Mouse (Mus musculus): ENCODE data around the gene Gtpbp1. TPM values are rescaled to one million over a fixed set of nuclear protein-coding genes. Genes with fewer than 3 reads are reported as not detected.

Gtpbp1 gene
- polyA plus RNA-seq, 1 experiment from 2014 or later = 26.2 TPM

DNA sequence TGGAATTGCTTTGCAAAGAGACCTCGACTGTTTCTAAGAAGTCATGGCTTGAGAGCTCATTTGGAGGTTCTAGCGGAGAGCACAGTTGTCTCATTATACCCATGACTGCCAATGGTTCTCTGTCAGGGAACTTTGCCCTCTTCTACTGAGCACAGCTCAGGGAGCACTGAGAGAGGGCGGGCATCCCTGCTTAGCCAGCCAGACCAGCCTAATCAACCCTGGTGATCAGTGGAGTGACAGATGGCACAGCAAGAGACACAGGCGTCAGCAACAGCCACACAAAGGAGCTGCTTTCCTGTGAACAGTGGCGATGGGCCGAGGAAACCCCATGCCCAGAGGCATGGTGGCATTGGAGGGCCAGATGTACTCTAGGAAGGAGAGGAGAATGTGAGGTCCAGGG is 6.4 kb downstream of the Gtpbp1 start:
- no peak for ATAC-seq (ENCODE audit: low read depth)
- no peaks in the 10 kb centered on the region for H3K9me3 ChIP-seq (replicated peaks; ENCODE audit: control insufficient read depth, low read length)
- peaks cover 59% of the 10 kb centered on the region for H3K4me1 ChIP-seq (ENCODE audit: control insufficient read depth, low read depth, low read length)
- WGBS (ENCODE audit: insufficient replicate concordance) = 53% methylated on average over 6 of the region's 6 CpGs
- 0 out of 2 replicates have a peak overlapping the region, but pooled peaks have one; percentile 3 for H3K27ac ChIP-seq (ENCODE audit: low read length)
- H3K4me3 ChIP-seq (ENCODE audit: low read depth, low read length) = no peak overlapping the region
- H3K27me3 ChIP-seq (ENCODE audit: control insufficient read depth, insufficient read depth, low read depth, low read length) = no peaks in the 10 kb centered on the region
- H3K36me3 ChIP-seq (ENCODE audit: control insufficient read depth, insufficient read depth) = peaks cover 7% of the 10 kb centered on the region; the same call in 1 of the 2 replicates
- no peak overlapping the region for H3K4me2 ChIP-seq (ENCODE audit: low read depth, low read length)
- H3K9ac ChIP-seq (ENCODE audit: low read depth, low read length) = no peak overlapping the region

DNA sequence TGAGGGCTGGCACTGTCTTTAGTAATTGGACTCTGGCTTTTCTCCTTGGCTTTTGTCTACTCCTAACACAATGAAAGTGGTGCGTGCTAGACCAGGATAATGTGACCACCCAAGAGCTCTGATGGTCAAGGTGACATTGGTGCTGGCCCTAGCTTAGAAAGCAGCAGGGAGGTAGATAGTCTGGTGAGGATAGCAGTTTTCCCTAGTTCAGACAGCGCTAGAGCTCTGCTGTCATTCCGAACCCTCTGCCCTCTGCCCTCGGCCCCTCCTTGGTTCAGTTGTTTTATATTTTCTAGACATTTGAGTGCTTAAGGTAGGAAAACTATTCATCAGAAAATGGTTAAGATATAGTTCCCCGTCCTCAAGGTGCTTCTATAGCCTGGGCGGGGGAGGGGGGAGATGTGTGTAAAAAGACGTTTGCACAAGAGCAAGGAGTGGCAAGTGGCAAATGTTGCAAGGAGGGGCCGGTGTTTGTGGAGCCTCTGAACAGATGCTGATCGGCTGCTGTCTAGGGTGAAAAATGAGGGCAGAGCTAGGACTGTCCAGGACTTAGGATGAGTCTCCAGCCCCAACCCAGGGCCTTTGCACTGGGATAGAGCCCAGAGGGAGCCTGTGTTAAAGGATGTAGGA is 7.0 kb downstream of the Gtpbp1 start:
- Histone ChIP-seq H3K9ac (ENCODE audit: low read depth, low read length) (no peak overlapping the region), H3K27me3 (ENCODE audit: control insufficient read depth, insufficient read depth, low read depth, low read length) (no peaks in the 10 kb centered on the region), H3K4me1 (ENCODE audit: control insufficient read depth, low read depth, low read length) (peaks cover 53% of the 10 kb centered on the region), H3K4me3 (ENCODE audit: low read depth, low read length) (no peak overlapping the region), H3K27ac (ENCODE audit: low read length) (0 out of 2 replicates have a peak overlapping the region, but pooled peaks have one; percentile 3), H3K9me3 (replicated peaks; ENCODE audit: control insufficient read depth, low read length) (no peaks in the 10 kb centered on the region), H3K4me2 (ENCODE audit: low read depth, low read length) (no peak overlapping the region), H3K36me3 (ENCODE audit: control insufficient read depth, insufficient read depth) (peaks cover 7% of the 10 kb centered on the region; the same call in 1 of the 2 replicates)
- 67% methylated on average over 9 of the region's 9 CpGs for WGBS (ENCODE audit: insufficient replicate concordance)
- no peak for ATAC-seq (ENCODE audit: low read depth)

- H3K9ac ChIP-seq (ENCODE audit: low read depth, low read length) = no peak overlapping the region
- H3K9me3 ChIP-seq (replicated peaks; ENCODE audit: control insufficient read depth, low read length) = no peaks in the 10 kb centered on the region
- H3K27me3 ChIP-seq (ENCODE audit: control insufficient read depth, insufficient read depth, low read depth, low read length) = no peaks in the 10 kb centered on the region
- no peak overlapping the region for H3K4me2 ChIP-seq (ENCODE audit: low read depth, low read length)
- H3K27ac ChIP-seq (ENCODE audit: low read length) = no peak overlapping the region
- peaks cover 33% of the 10 kb centered on the region for H3K36me3 ChIP-seq (ENCODE audit: control insufficient read depth, insufficient read depth)
- no peak overlapping the region for H3K4me3 ChIP-seq (ENCODE audit: low read depth, low read length)
- WGBS (ENCODE audit: insufficient replicate concordance) = 80% methylated on average over 17 of the region's 17 CpGs
- H3K4me1 ChIP-seq (ENCODE audit: control insufficient read depth, low read depth, low read length) = no peaks in the 10 kb centered on the region
- ATAC-seq (ENCODE audit: low read depth) = no peak
These were observed 16.1 kb downstream of the Gtpbp1 start for GRCm38 (mm10) chr15:79706603-79707214.

DNA sequence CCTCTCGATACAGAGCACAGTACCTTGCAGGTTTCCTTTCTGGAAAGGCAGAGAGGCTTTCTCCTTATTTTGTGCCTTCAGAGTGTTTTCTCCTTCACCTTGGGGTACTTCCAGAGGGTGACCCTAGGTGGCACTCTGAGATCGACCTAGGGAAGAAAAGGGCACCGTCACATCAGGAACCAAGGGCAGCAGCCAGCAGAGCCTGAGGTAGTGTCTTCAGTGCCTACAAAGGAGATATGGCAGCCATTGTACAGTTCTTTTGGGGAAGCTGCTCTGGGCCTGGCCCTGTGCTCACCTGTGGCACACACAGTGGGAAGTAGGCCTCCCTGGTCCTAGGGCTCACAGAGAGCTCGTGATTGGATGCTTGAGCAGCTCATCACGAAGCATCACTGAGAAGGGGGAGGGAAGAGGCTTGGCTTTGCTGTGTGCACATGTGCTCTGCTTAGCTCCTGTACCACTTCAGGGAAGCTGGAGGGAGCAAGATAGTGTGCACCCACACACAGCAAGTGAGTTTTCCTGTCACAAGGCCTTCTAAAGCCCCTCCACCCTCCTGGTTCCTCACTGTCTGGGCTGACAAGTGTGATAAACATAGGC is 17.7 kb downstream of the Gtpbp1 start:
- WGBS (ENCODE audit: insufficient replicate concordance) = 78% methylated on average over 5 of the region's 5 CpGs
- Histone ChIP-seq H3K4me3 (ENCODE audit: low read depth, low read length) (no peak overlapping the region), H3K4me1 (ENCODE audit: control insufficient read depth, low read depth, low read length) (no peaks in the 10 kb centered on the region), H3K27me3 (ENCODE audit: control insufficient read depth, insufficient read depth, low read depth, low read length) (no peaks in the 10 kb centered on the region), H3K36me3 (ENCODE audit: control insufficient read depth, insufficient read depth) (peaks cover 44% of the 10 kb centered on the region), H3K4me2 (ENCODE audit: low read depth, low read length) (no peak overlapping the region), H3K27ac (ENCODE audit: low read length) (no peak overlapping the region), H3K9me3 (replicated peaks; ENCODE audit: control insufficient read depth, low read length) (no peaks in the 10 kb centered on the region), H3K9ac (ENCODE audit: low read depth, low read length) (no peak overlapping the region)
- ATAC-seq (ENCODE audit: low read depth) = no peak

DNA sequence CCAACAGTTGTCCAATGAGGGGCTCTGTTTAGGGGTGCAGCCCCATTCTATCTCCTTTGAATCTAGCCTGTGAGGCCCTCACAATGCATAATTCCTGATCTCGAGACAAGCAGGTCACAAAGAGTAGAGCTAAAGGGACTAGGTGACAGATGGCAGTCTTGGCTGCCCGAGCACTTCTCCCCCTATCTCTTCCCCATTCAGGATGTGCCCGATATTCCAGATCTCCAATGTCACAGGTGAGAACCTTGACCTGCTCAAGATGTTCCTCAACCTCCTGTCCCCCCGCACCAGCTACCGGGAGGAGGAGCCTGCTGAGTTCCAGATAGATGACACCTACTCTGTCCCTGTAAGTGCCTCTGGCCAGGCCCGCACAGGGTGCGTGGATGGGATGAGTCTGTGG is 25.0 kb downstream of the Gtpbp1 start:
- Histone ChIP-seq H3K27ac (ENCODE audit: low read length) (no peak overlapping the region), H3K4me2 (ENCODE audit: low read depth, low read length) (no peak overlapping the region), H3K27me3 (ENCODE audit: control insufficient read depth, insufficient read depth, low read depth, low read length) (no peaks in the 10 kb centered on the region), H3K9ac (ENCODE audit: low read depth, low read length) (no peak overlapping the region), H3K9me3 (replicated peaks; ENCODE audit: control insufficient read depth, low read length) (no peaks in the 10 kb centered on the region), H3K36me3 (ENCODE audit: control insufficient read depth, insufficient read depth) (peaks cover 68% of the 10 kb centered on the region), H3K4me1 (ENCODE audit: control insufficient read depth, low read depth, low read length) (no peaks in the 10 kb centered on the region), H3K4me3 (ENCODE audit: low read depth, low read length) (no peak overlapping the region)
- no peak for ATAC-seq (ENCODE audit: low read depth)
- 90% methylated on average over 7 of the region's 7 CpGs for WGBS (ENCODE audit: insufficient replicate concordance)

DNA sequence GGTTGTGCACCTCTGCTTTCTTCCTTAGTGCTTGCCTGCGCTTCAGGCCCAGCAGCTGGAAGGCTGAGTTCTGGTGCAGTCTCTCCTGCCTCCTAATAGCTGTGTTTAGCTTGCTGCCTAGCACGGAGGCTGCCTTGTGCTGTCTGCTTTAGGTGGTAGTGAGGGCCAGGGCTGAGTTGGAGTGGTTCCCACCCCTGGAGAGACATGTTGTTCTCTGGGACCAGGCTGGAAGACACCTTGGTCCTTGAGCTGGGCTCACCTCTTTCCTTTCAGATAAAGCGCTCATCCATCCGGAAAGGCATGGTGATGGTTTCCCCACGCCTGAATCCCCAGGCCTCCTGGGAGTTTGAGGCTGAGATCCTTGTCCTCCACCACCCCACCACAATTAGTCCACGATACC is 26.1 kb downstream of the Gtpbp1 start:
- Histone ChIP-seq H3K36me3 (ENCODE audit: control insufficient read depth, insufficient read depth) (peaks cover 70% of the 10 kb centered on the region), H3K27me3 (ENCODE audit: control insufficient read depth, insufficient read depth, low read depth, low read length) (no peaks in the 10 kb centered on the region), H3K9me3 (replicated peaks; ENCODE audit: control insufficient read depth, low read length) (no peaks in the 10 kb centered on the region), H3K4me2 (ENCODE audit: low read depth, low read length) (no peak overlapping the region), H3K4me1 (ENCODE audit: control insufficient read depth, low read depth, low read length) (no peaks in the 10 kb centered on the region), H3K27ac (ENCODE audit: low read length) (no peak overlapping the region), H3K9ac (ENCODE audit: low read depth, low read length) (no peak overlapping the region), H3K4me3 (ENCODE audit: low read depth, low read length) (no peak overlapping the region)
- ATAC-seq (ENCODE audit: low read depth) = no peak
- 88% methylated on average over 6 of the region's 6 CpGs for WGBS (ENCODE audit: insufficient replicate concordance)

GRCm38 (mm10) chr15:79720267-79720666 is 29.6 kb downstream of the Gtpbp1 start:
- ATAC-seq (ENCODE audit: low read depth) = no peak
- no peak overlapping the region for H3K4me3 ChIP-seq (ENCODE audit: low read depth, low read length)
- peaks cover 55% of the 10 kb centered on the region for H3K36me3 ChIP-seq (ENCODE audit: control insufficient read depth, insufficient read depth)
- no peak overlapping the region for H3K9ac ChIP-seq (ENCODE audit: low read depth, low read length)
- H3K4me1 ChIP-seq (ENCODE audit: control insufficient read depth, low read depth, low read length) = no peaks in the 10 kb centered on the region
- H3K4me2 ChIP-seq (ENCODE audit: low read depth, low read length) = no peak overlapping the region
- 80% methylated on average over 8 of the region's 8 CpGs for WGBS (ENCODE audit: insufficient replicate concordance)
- H3K9me3 ChIP-seq (replicated peaks; ENCODE audit: control insufficient read depth, low read length) = no peaks in the 10 kb centered on the region
- H3K27ac ChIP-seq (ENCODE audit: low read length) = no peak overlapping the region
- H3K27me3 ChIP-seq (ENCODE audit: control insufficient read depth, insufficient read depth, low read depth, low read length) = no peaks in the 10 kb centered on the region

DNA sequence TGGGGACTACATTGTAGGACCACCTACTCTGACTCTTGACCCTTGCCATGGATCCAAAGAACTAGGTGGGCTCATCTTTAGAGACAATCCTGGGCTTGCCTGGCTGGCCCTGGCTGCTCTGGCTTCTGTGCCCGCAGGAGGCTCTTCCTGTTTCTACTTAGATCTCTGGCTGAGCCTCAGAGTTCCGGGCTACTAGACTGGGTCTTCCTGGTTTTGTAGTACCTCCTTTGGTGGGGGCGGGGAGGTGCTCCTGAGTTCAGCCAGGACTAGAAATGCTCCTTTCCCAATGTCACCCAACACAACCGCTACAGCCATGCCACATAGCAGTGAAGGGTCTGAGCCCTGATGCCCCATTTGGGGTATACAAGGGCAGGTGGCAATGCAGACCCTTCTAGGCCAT is 30.2 kb downstream of the Gtpbp1 start:
- H3K27me3 ChIP-seq (ENCODE audit: control insufficient read depth, insufficient read depth, low read depth, low read length) = no peaks in the 10 kb centered on the region
- peaks cover 53% of the 10 kb centered on the region for H3K36me3 ChIP-seq (ENCODE audit: control insufficient read depth, insufficient read depth)
- WGBS (ENCODE audit: insufficient replicate concordance) = 63% methylated on average over 4 of the region's 4 CpGs

DNA sequence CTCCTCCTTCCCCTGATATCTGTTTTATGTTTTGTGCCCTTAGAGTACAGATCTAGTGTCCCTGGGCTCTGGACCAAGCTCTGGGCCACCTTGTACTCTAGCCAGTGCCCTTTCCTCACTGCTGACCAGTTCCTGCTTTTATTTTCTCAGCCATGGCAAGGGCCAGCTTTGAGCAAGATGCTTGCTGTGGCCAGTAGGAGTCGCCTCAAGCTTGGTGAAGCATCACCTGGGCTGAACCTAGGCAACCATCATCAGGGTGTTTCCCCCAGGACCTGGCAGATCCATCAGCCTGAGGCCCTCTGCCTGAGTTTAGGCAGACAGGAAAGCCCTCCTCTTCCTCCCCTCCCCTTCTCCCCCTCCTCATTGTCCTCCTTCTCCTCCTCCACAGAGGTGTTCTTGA is 32.8 kb downstream of the Gtpbp1 start:
- Histone ChIP-seq H3K4me1 (ENCODE audit: control insufficient read depth, low read depth, low read length) (no peaks in the 10 kb centered on the region), H3K4me2 (ENCODE audit: low read depth, low read length) (no peak overlapping the region), H3K9me3 (replicated peaks; ENCODE audit: control insufficient read depth, low read length) (no peaks in the 10 kb centered on the region), H3K9ac (ENCODE audit: low read depth, low read length) (no peak overlapping the region), H3K27ac (ENCODE audit: low read length) (no peak overlapping the region), H3K27me3 (ENCODE audit: control insufficient read depth, insufficient read depth, low read depth, low read length) (no peaks in the 10 kb centered on the region), H3K36me3 (ENCODE audit: control insufficient read depth, insufficient read depth) (peaks cover 31% of the 10 kb centered on the region), H3K4me3 (ENCODE audit: low read depth, low read length) (no peak overlapping the region)
- ATAC-seq (ENCODE audit: low read depth) = 0 out of 2 replicates have a peak, but pooled peaks have one; percentile 13
- WGBS (ENCODE audit: insufficient replicate concordance) = 64% methylated on average over 1 of the region's 1 CpGs

More for the DNA sequence above, 30.2 kb downstream of the Gtpbp1 start:
- no peak overlapping the region for H3K4me2 ChIP-seq (ENCODE audit: low read depth, low read length)
- H3K9ac ChIP-seq (ENCODE audit: low read depth, low read length) = no peak overlapping the region
- H3K4me1 ChIP-seq (ENCODE audit: control insufficient read depth, low read depth, low read length) = no peaks in the 10 kb centered on the region
- no peak for ATAC-seq (ENCODE audit: low read depth)
- no peak overlapping the region for H3K27ac ChIP-seq (ENCODE audit: low read length)
- H3K9me3 ChIP-seq (replicated peaks; ENCODE audit: control insufficient read depth, low read length) = no peaks in the 10 kb centered on the region
- H3K4me3 ChIP-seq (ENCODE audit: low read depth, low read length) = no peak overlapping the region
